Mouse (Mus musculus) B cell, adult (primary cell): Measurements from ENCODE around the gene Prdx6b. TPM values are rescaled to one million over a fixed set of nuclear protein-coding genes. Genes with fewer than 3 reads are reported as not detected.

Experiments used
- total RNA-seq: library from RNA; stranded (reverse); gene quantifications from 4 replicates; pipeline ENCODE4 v1.2.4, GENCODE M21; 2023; ENCODE audit not compliant: inconsistent age

Prdx6b gene
- not detected in 4 replicates for total RNA-seq

DNA sequence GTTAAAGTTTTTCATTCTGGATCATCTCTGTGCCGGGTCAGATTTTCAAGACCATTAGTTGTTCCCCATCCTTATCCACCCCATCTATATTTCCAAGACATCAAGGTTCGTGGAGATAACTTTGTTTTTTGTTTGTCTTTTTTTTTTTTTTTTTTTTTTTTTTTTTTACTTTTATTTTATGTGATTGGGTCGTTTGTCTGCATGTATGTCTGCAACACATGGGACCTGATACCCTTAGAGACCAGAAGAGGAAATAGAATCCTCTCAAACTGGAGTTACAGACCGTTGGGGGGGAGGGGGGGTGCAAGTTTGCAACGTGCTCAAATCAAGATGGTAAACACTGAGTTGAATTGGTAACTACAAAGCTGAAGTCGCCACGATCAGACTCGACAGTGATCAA lies at the start of gene Prdx6b:
Prdx6b (plus strand) TSS at position 301 of the 400 bp plus-strand sequence.

GRCm38 (mm10) chr2:80315242-80316161 lies 23.2 kb downstream of the Prdx6b start, which contains the start of gene Dnajc10:
Gene Dnajc10, plus strand, starts transcription at chr2:80315466.

Other genes with a start within 250 kb of the Prdx6b start
- not detected in 4 replicates for gene Pde1a, start 163.0 kb upstream of the Prdx6b start, total RNA-seq
- gene Dnajc10, start 23.0 kb downstream of the Prdx6b start, total RNA-seq, result 36.8 to 43.2 TPM (median 37.8 TPM) in 4 replicates
- gene Frzb, start 155.2 kb downstream of the Prdx6b start, total RNA-seq, result not detected in 4 replicates